Mouse (Mus musculus) ES-Bruce4 (cell line): ENCODE data around the gene Tsfm.

ENCODE experiments used
- CTCF ChIP-seq: IDR thresholded peaks from one replicate; pipeline ENCODE4 v1.8.1; 2011; ENCODE audit warnings: low read depth, low read length
- EP300 ChIP-seq: IDR thresholded peaks from 2 replicates; pipeline ENCODE4 v1.6.1; 2011; ENCODE audit warnings: low read depth, low read length; ENCODE audit not compliant: insufficient read depth
- POLR2A ChIP-seq: IDR thresholded peaks from one replicate; pipeline ENCODE4 v1.8.1; 2011; ENCODE audit warnings: low read length; ENCODE audit not compliant: insufficient read depth

DNA sequence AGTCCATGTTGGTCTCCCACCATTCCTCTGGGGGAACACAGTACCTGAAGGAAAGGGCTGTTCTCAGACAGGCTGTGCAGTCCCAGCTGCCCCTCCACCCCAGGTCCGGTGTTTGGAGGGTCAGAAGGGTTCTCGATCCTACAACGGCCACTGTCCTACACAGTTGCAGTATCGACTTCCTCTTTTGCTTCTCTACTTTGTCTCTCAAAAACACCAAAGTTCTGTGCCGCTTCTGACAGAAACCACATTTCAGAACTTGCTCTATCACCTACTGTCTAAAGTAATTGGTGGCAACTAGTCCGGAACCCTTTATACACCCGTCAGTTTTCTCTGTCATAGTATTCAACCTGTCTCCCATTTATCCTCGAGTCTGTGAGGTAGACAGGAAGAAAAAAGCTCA, 24.8 kb upstream of the Tsfm start:
- TF ChIP-seq CTCF = no peak
- no peak for TF ChIP-seq POLR2A
- no peak for TF ChIP-seq EP300
